Mouse (Mus musculus): ENCODE measurements at regions not wholly inside any gene's neighbourhood (a gene's known extent, or its start where the extent isn't known, plus 50 kb on each side); places are given as distances from the start of the nearest gene placed in this dataset.
A peak's percentile ranks its signal among the peaks of the same experiment; 100 is the strongest.

- no peak for ATAC-seq
- Histone ChIP-seq H3K9ac (ENCODE audit: low read depth, low read length) (no peak overlapping the region), H3K27ac (ENCODE audit: low read depth, low read length) (no peak overlapping the region), H3K4me2 (replicated peaks; ENCODE audit: low read depth) (no peak overlapping the region), H3K4me1 (replicated peaks; ENCODE audit: control insufficient read depth, insufficient read depth, low read length) (no peaks in the 10 kb centered on the region), H3K4me3 (ENCODE audit: low read depth, low read length) (no peak overlapping the region), H3K27me3 (replicated peaks; ENCODE audit: control insufficient read depth, insufficient read depth, low read length) (no peaks in the 10 kb centered on the region), H3K9me3 (ENCODE audit: control insufficient read depth) (no peaks in the 10 kb centered on the region), H3K36me3 (ENCODE audit: control insufficient read depth, insufficient read depth) (no peaks in the 10 kb centered on the region)
- TF ChIP-seq CTCF (IDR thresholded peaks at IDR 0.05; ENCODE audit: low read depth) = no peak
- 63% methylated on average over 2 of the region's 2 CpGs for WGBS
Observed at GRCm38 (mm10) chr7:138497771-138498170, 100.2 kb upstream of the Tcerg1l start.

- peak; percentile 46 for TF ChIP-seq CTCF (IDR thresholded peaks at IDR 0.05; ENCODE audit: low read depth)
- Histone ChIP-seq H3K9ac (ENCODE audit: low read depth, low read length) (no peak overlapping the region), H3K4me2 (replicated peaks; ENCODE audit: low read depth) (no peak overlapping the region), H3K27ac (ENCODE audit: low read depth, low read length) (no peak overlapping the region), H3K4me1 (replicated peaks; ENCODE audit: control insufficient read depth, insufficient read depth, low read length) (no peaks in the 10 kb centered on the region), H3K36me3 (ENCODE audit: control insufficient read depth, insufficient read depth) (no peaks in the 10 kb centered on the region), H3K9me3 (ENCODE audit: control insufficient read depth) (no peaks in the 10 kb centered on the region), H3K27me3 (replicated peaks; ENCODE audit: control insufficient read depth, insufficient read depth, low read length) (no peaks in the 10 kb centered on the region), H3K4me3 (ENCODE audit: low read depth, low read length) (no peak overlapping the region)
- WGBS = 55% methylated on average over 6 of the region's 6 CpGs
- ATAC-seq = no peak
Observed at GRCm38 (mm10) chr7:138497202-138497601, 99.7 kb upstream of the Tcerg1l start.

GRCm38 (mm10) chr7:138493661-138494060 is 96.1 kb upstream of the Tcerg1l start:
- Histone ChIP-seq H3K36me3 (ENCODE audit: control insufficient read depth, insufficient read depth) (no peaks in the 10 kb centered on the region), H3K9me3 (ENCODE audit: control insufficient read depth) (no peaks in the 10 kb centered on the region), H3K27ac (ENCODE audit: low read depth, low read length) (no peak overlapping the region), H3K9ac (ENCODE audit: low read depth, low read length) (no peak overlapping the region), H3K4me1 (replicated peaks; ENCODE audit: control insufficient read depth, insufficient read depth, low read length) (no peaks in the 10 kb centered on the region), H3K4me2 (replicated peaks; ENCODE audit: low read depth) (no peak overlapping the region), H3K4me3 (ENCODE audit: low read depth, low read length) (no peak overlapping the region), H3K27me3 (replicated peaks; ENCODE audit: control insufficient read depth, insufficient read depth, low read length) (no peaks in the 10 kb centered on the region)
- whole genome bisulfite sequencing = 53% methylated on average over 4 of the region's 4 CpGs
- no peak for ATAC-seq
- TF ChIP-seq CTCF (IDR thresholded peaks at IDR 0.05; ENCODE audit: low read depth) = no peak

GRCm38 (mm10) chr7:138492261-138492660 is 94.7 kb upstream of the Tcerg1l start:
- Histone ChIP-seq H3K4me2 (replicated peaks; ENCODE audit: low read depth) (no peak overlapping the region), H3K36me3 (ENCODE audit: control insufficient read depth, insufficient read depth) (no peaks in the 10 kb centered on the region), H3K27ac (ENCODE audit: low read depth, low read length) (no peak overlapping the region), H3K27me3 (replicated peaks; ENCODE audit: control insufficient read depth, insufficient read depth, low read length) (no peaks in the 10 kb centered on the region), H3K9ac (ENCODE audit: low read depth, low read length) (no peak overlapping the region), H3K4me3 (ENCODE audit: low read depth, low read length) (no peak overlapping the region), H3K9me3 (ENCODE audit: control insufficient read depth) (no peaks in the 10 kb centered on the region), H3K4me1 (replicated peaks; ENCODE audit: control insufficient read depth, insufficient read depth, low read length) (no peaks in the 10 kb centered on the region)
- WGBS = 88% methylated on average over 5 of the region's 5 CpGs
- ATAC-seq = no peak
- TF ChIP-seq CTCF (IDR thresholded peaks at IDR 0.05; ENCODE audit: low read depth) = no peak

- Histone ChIP-seq H3K4me1 (replicated peaks; ENCODE audit: control insufficient read depth, insufficient read depth, low read length) (no peaks in the 10 kb centered on the region), H3K27ac (ENCODE audit: low read depth, low read length) (no peak overlapping the region), H3K9ac (ENCODE audit: low read depth, low read length) (no peak overlapping the region), H3K4me2 (replicated peaks; ENCODE audit: low read depth) (no peak overlapping the region), H3K4me3 (ENCODE audit: low read depth, low read length) (no peak overlapping the region), H3K27me3 (replicated peaks; ENCODE audit: control insufficient read depth, insufficient read depth, low read length) (no peaks in the 10 kb centered on the region), H3K36me3 (ENCODE audit: control insufficient read depth, insufficient read depth) (no peaks in the 10 kb centered on the region), H3K9me3 (ENCODE audit: control insufficient read depth) (no peaks in the 10 kb centered on the region)
- TF ChIP-seq CTCF (IDR thresholded peaks at IDR 0.05; ENCODE audit: low read depth) = no peak
- no peak for ATAC-seq
- 66% methylated on average over 2 of the region's 2 CpGs for WGBS
Observed at GRCm38 (mm10) chr7:138489471-138489870, 91.9 kb upstream of the Tcerg1l start.

- Histone ChIP-seq H3K9me3 (ENCODE audit: control insufficient read depth) (no peaks in the 10 kb centered on the region), H3K4me2 (replicated peaks; ENCODE audit: low read depth) (no peak overlapping the region), H3K27me3 (replicated peaks; ENCODE audit: control insufficient read depth, insufficient read depth, low read length) (no peaks in the 10 kb centered on the region), H3K4me3 (ENCODE audit: low read depth, low read length) (no peak overlapping the region), H3K4me1 (replicated peaks; ENCODE audit: control insufficient read depth, insufficient read depth, low read length) (no peaks in the 10 kb centered on the region), H3K9ac (ENCODE audit: low read depth, low read length) (no peak overlapping the region), H3K36me3 (ENCODE audit: control insufficient read depth, insufficient read depth) (no peaks in the 10 kb centered on the region), H3K27ac (ENCODE audit: low read depth, low read length) (no peak overlapping the region)
- ATAC-seq = no peak
- TF ChIP-seq CTCF (IDR thresholded peaks at IDR 0.05; ENCODE audit: low read depth) = no peak
- 83% methylated on average over 3 of the region's 3 CpGs for WGBS
Observed at GRCm38 (mm10) chr7:138488201-138488720, 90.7 kb upstream of the Tcerg1l start.
